Mouse (Mus musculus): ENCODE data around the gene Rbck1. TPM values are rescaled to one million over a fixed set of nuclear protein-coding genes. Genes with fewer than 3 reads are reported as not detected.
"Not testable (repeated sequence)": the region's sequence is repeated elsewhere in the genome, so short reads cannot be mapped to it uniquely, and the experiment has no call there.

Rbck1 gene
- polyA plus RNA-seq, 1 experiment from 2014 or later: 88.1 TPM

DNA sequence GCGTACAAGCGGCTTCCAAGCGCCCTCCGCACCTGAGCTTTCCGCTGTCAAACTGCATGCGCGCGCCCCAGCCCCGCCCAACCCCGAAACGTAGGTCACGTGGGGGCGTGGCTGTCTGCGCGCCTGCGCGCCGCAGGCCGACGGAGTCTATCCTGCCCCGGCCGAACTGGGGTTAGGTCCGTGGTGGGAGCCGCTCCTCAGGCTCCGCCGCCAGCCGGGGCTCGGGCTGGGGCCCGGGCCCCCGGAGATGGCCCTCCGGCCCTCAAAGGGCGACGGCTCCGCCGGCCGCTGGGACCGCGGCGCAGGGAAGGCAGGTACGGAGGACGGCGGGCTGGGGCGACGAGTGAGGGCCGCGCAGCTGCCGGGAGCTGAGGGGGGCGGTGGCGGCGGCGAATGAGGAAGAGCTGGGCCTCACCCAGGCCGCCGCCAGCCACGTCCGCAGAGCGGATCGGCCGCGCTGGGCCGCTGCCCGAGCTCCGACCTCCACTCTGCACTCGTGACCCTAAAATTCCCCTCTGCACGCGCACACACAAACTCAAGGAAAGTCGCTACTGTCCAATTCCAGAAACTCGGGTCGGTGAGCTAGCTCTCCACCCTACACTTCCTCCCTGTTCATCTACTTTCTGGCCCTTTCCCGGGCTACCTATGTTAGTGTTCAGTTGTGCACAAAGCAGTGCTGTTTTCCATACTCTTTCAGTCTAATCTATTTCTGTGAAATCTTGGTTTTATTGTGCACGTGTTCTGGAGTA lies 38.6 kb downstream of the Rbck1 start, which contains the start of gene Tbc1d20:
TSS of gene Tbc1d20 (plus strand) at position 102 of the 749 bp plus-strand sequence.
- H3K9ac ChIP-seq (ENCODE audit: low read length): peak within 1 kb of the TSS; percentile 96
- peaks cover 11% of the 10 kb centered on the region for H3K4me1 ChIP-seq (replicated peaks; ENCODE audit: control insufficient read depth, insufficient read depth, low read length)
- H3K27me3 ChIP-seq (ENCODE audit: control insufficient read depth, insufficient read depth, low read depth, low read length): no peaks in the 10 kb centered on the region
- peak within 1 kb of the TSS; percentile 97 for H3K4me3 ChIP-seq (ENCODE audit: low read length)
- under 1% methylated on average over 62 of the region's 70 CpGs for WGBS
- H3K9me3 ChIP-seq (ENCODE audit: control insufficient read depth, low read length): no peaks in the 10 kb centered on the region
- H3K27ac ChIP-seq (ENCODE audit: low read length): peak within 1 kb of the TSS; percentile 87
- H3K4me2 ChIP-seq (ENCODE audit: low read depth, low read length): peak within 1 kb of the TSS; percentile 93
- peak; percentile 99 for ATAC-seq (ENCODE audit: low read depth)
- no peaks in the 10 kb centered on the region; the same call in 1 of the 2 replicates for H3K36me3 ChIP-seq (ENCODE audit: control insufficient read depth, insufficient read depth, low read length)

GRCm38 (mm10) chr2:152293179-152293726 lies 39.2 kb downstream of the Rbck1 start:
- Histone ChIP-seq H3K4me3 (ENCODE audit: low read length) (peak overlapping the region; percentile 97), H3K4me2 (ENCODE audit: low read depth, low read length) (peak overlapping the region; percentile 93), H3K36me3 (ENCODE audit: control insufficient read depth, insufficient read depth, low read length) (no peaks in the 10 kb centered on the region; the same call in 1 of the 2 replicates), H3K4me1 (replicated peaks; ENCODE audit: control insufficient read depth, insufficient read depth, low read length) (peaks cover 11% of the 10 kb centered on the region), H3K9me3 (ENCODE audit: control insufficient read depth, low read length) (no peaks in the 10 kb centered on the region), H3K27me3 (ENCODE audit: control insufficient read depth, insufficient read depth, low read depth, low read length) (no peaks in the 10 kb centered on the region), H3K9ac (ENCODE audit: low read length) (peak overlapping the region; percentile 96), H3K27ac (ENCODE audit: low read length) (no peak overlapping the region)
- under 1% methylated on average over 15 of the region's 15 CpGs for WGBS
- ATAC-seq (ENCODE audit: low read depth): peak; percentile 50

DNA sequence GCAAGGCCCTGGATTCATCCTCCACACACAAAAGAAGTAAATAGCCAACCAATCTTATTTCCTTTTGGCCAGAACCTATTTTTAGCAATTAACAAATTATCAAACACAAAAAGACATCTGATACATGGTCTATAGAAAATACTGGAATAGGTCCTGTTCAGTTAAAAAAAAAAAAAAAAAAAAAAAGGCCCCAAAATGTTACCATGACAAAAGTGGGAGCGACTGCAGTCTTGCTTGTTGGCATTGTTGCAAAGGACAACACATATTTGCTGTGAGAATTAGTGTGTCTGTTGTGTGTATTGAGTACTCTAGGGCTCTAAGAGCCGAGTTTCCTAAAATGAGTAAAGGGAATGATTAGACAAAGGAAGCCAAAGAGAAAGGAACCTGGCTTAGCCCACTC lies 40.0 kb downstream of the Rbck1 start:
- ATAC-seq (ENCODE audit: low read depth): no peak
- Histone ChIP-seq H3K4me1 (replicated peaks; ENCODE audit: control insufficient read depth, insufficient read depth, low read length) (peaks cover 8% of the 10 kb centered on the region), H3K9me3 (ENCODE audit: control insufficient read depth, low read length) (no peaks in the 10 kb centered on the region), H3K4me2 (ENCODE audit: low read depth, low read length) (no peak overlapping the region), H3K27me3 (ENCODE audit: control insufficient read depth, insufficient read depth, low read depth, low read length) (no peaks in the 10 kb centered on the region), H3K4me3 (ENCODE audit: low read length) (no peak overlapping the region), H3K9ac (ENCODE audit: low read length) (no peak overlapping the region), H3K27ac (ENCODE audit: low read length) (no peak overlapping the region), H3K36me3 (ENCODE audit: control insufficient read depth, insufficient read depth, low read length) (no peaks in the 10 kb centered on the region; the same call in 1 of the 2 replicates)
- 60% methylated on average over 2 of the region's 2 CpGs for WGBS

- WGBS: 55% methylated on average over 1 of the region's 2 CpGs
- H3K27ac ChIP-seq (ENCODE audit: low read length): not testable (repeated sequence)
Measured at GRCm38 (mm10) chr2:152289623-152290022, 42.8 kb downstream of the Rbck1 start.

GRCm38 (mm10) chr2:152288046-152288445 lies 44.4 kb downstream of the Rbck1 start:
- H3K4me1 ChIP-seq (replicated peaks; ENCODE audit: control insufficient read depth, insufficient read depth, low read length): no peaks in the 10 kb centered on the region
- H3K9me3 ChIP-seq (ENCODE audit: control insufficient read depth, low read length): no peaks in the 10 kb centered on the region
- H3K4me2 ChIP-seq (ENCODE audit: low read depth, low read length): no peak overlapping the region
- H3K36me3 ChIP-seq (ENCODE audit: control insufficient read depth, insufficient read depth, low read length): peaks cover 19% of the 10 kb centered on the region
- ATAC-seq (ENCODE audit: low read depth): no peak
- WGBS: 66% methylated on average over 8 of the region's 8 CpGs
- H3K27ac ChIP-seq (ENCODE audit: low read length): no peak overlapping the region
- H3K27me3 ChIP-seq (ENCODE audit: control insufficient read depth, insufficient read depth, low read depth, low read length): no peaks in the 10 kb centered on the region
- H3K9ac ChIP-seq (ENCODE audit: low read length): no peak overlapping the region
- no peak overlapping the region for H3K4me3 ChIP-seq (ENCODE audit: low read length)

More at GRCm38 (mm10) chr2:152289623-152290022, 42.8 kb downstream of the Rbck1 start:
- not testable (repeated sequence) for H3K9ac ChIP-seq (ENCODE audit: low read length); H3K4me2 ChIP-seq (ENCODE audit: low read depth, low read length); ATAC-seq (ENCODE audit: low read depth); H3K9me3 ChIP-seq (ENCODE audit: control insufficient read depth, low read length); H3K4me1 ChIP-seq (replicated peaks; ENCODE audit: control insufficient read depth, insufficient read depth, low read length); H3K27me3 ChIP-seq (ENCODE audit: control insufficient read depth, insufficient read depth, low read depth, low read length); H3K4me3 ChIP-seq (ENCODE audit: low read length)
- H3K36me3 ChIP-seq (ENCODE audit: control insufficient read depth, insufficient read depth, low read length): peaks cover 12% of the 10 kb centered on the region

- WGBS: 89% methylated on average over 5 of the region's 5 CpGs
Measured at GRCm38 (mm10) chr2:152287560-152287959, 44.9 kb downstream of the Rbck1 start.

DNA sequence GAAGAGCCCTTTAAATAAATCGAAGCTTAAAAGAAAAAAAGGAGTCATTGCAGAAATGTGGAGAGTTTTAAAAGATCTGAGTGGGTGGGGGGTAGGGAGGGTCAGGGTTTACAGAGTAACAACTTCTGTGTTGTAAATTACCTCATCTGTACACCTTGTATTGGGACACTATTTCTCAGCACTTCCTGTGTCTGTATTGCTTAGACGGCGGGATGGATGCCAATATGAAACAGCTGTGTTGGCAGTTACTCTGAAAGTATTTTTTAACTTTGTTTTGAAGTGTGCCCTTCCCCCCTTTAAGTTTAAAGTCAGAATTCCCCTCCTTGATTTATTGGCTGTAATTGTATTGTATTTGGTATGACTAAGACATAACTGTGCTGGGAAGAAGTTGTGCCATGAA lies 51.0 kb downstream of the Rbck1 start:
- H3K9ac ChIP-seq (ENCODE audit: low read length): no peak overlapping the region
- ATAC-seq (ENCODE audit: low read depth): no peak

More at GRCm38 (mm10) chr2:152287560-152287959, 44.9 kb downstream of the Rbck1 start:
- Histone ChIP-seq H3K9me3 (ENCODE audit: control insufficient read depth, low read length) (no peaks in the 10 kb centered on the region), H3K27ac (ENCODE audit: low read length) (no peak overlapping the region), H3K4me1 (replicated peaks; ENCODE audit: control insufficient read depth, insufficient read depth, low read length) (no peaks in the 10 kb centered on the region), H3K4me3 (ENCODE audit: low read length) (no peak overlapping the region), H3K27me3 (ENCODE audit: control insufficient read depth, insufficient read depth, low read depth, low read length) (no peaks in the 10 kb centered on the region), H3K9ac (ENCODE audit: low read length) (no peak overlapping the region), H3K4me2 (ENCODE audit: low read depth, low read length) (no peak overlapping the region), H3K36me3 (ENCODE audit: control insufficient read depth, insufficient read depth, low read length) (peaks cover 21% of the 10 kb centered on the region)
- ATAC-seq (ENCODE audit: low read depth): no peak

GRCm38 (mm10) chr2:152273639-152274038 lies 58.8 kb downstream of the Rbck1 start:
- H3K4me2 ChIP-seq (ENCODE audit: low read depth, low read length): no peak overlapping the region
- H3K9ac ChIP-seq (ENCODE audit: low read length): no peak overlapping the region
- H3K27me3 ChIP-seq (ENCODE audit: control insufficient read depth, insufficient read depth, low read depth, low read length): no peaks in the 10 kb centered on the region
- no peak overlapping the region for H3K4me3 ChIP-seq (ENCODE audit: low read length)
- no peak for ATAC-seq (ENCODE audit: low read depth)
- H3K9me3 ChIP-seq (ENCODE audit: control insufficient read depth, low read length): no peaks in the 10 kb centered on the region
- H3K27ac ChIP-seq (ENCODE audit: low read length): no peak overlapping the region
- H3K36me3 ChIP-seq (ENCODE audit: control insufficient read depth, insufficient read depth, low read length): peaks cover 45% of the 10 kb centered on the region
- no peaks in the 10 kb centered on the region for H3K4me1 ChIP-seq (replicated peaks; ENCODE audit: control insufficient read depth, insufficient read depth, low read length)
- 71% methylated on average over 2 of the region's 2 CpGs for WGBS

More for the DNA sequence above, 51.0 kb downstream of the Rbck1 start:
- Histone ChIP-seq H3K4me3 (ENCODE audit: low read length) (no peak overlapping the region), H3K36me3 (ENCODE audit: control insufficient read depth, insufficient read depth, low read length) (peaks cover 38% of the 10 kb centered on the region), H3K9me3 (ENCODE audit: control insufficient read depth, low read length) (no peaks in the 10 kb centered on the region), H3K4me2 (ENCODE audit: low read depth, low read length) (no peak overlapping the region), H3K27ac (ENCODE audit: low read length) (no peak overlapping the region), H3K4me1 (replicated peaks; ENCODE audit: control insufficient read depth, insufficient read depth, low read length) (no peaks in the 10 kb centered on the region), H3K27me3 (ENCODE audit: control insufficient read depth, insufficient read depth, low read depth, low read length) (no peaks in the 10 kb centered on the region)
- WGBS: 58% methylated on average over 3 of the region's 3 CpGs

Data from lung, embryonic 16.5 days (tissue).